Mouse (Mus musculus) T-helper 17 cell (primary cell): ENCODE measurements at regions not wholly inside any gene's neighbourhood (a gene's known extent, or its start where the extent isn't known, plus 50 kb on each side); places are given as distances from the start of the nearest gene placed in this dataset.

Source experiments
- in situ Hi-C, 2 experiments: fragments of 300-600 bp; cut with MboI, MseI; formaldehyde crosslinking; loops; 1 replicate in 1 of 2; 2 replicates in 1 of 2; pipeline ENCODE4 v1.15.1; 2025; ENCODE audit warnings: high pct_unique_total_duplicates in 2 of 2

- in situ Hi-C loops, result loop anchor here in 1 of 2 experiments (25.0 kb wide), 1 partner anchor 1261 kb away; no protein-coding TSS in a partner anchor
Observed at GRCm38 (mm10) chr8:59572976-59573375, 660.5 kb upstream of the Galntl6 start.

GRCm38 (mm10) chr8:59569462-59569861, 657.0 kb upstream of the Galntl6 start:
- in situ Hi-C loops, result loop anchor here in 1 of 2 experiments (25.0 kb wide), 1 partner anchor 1257 kb away; no protein-coding TSS in a partner anchor
